Mouse (Mus musculus) spleen, postnatal 4 days (tissue): ENCODE measurements around the gene Myo1c.
A peak's percentile ranks its signal among the peaks of the same experiment; 100 is the strongest.

Source experiments
- DNase-seq, 2 experiments: peaks; one replicate each; pipeline ENCODE4 v3.0.0; 2022; ENCODE audit warnings: low spot score in 2 of 2

The Myo1c gene

DNA sequence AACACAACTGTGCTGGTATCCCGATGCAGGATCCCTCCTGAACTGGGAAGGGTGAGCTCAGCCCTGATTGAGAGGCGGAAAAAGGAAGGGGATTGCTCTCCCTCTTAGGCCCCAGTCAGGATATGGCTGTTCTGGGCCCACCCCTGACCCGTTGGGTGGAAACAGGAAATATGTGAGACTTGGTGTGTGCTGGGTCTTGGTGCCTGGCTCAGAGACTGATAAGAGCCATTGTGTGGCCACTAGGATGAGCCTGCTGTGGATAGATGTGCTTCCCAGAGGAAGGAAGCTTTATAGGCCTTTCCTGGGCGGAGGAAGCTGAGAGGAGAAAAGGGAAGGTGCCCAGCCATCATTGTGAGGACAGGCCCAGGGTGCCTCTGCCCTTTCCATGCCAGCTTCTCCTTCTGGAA is 1.1 kb upstream of the Myo1c start:
- no peak for DNase-seq

DNA sequence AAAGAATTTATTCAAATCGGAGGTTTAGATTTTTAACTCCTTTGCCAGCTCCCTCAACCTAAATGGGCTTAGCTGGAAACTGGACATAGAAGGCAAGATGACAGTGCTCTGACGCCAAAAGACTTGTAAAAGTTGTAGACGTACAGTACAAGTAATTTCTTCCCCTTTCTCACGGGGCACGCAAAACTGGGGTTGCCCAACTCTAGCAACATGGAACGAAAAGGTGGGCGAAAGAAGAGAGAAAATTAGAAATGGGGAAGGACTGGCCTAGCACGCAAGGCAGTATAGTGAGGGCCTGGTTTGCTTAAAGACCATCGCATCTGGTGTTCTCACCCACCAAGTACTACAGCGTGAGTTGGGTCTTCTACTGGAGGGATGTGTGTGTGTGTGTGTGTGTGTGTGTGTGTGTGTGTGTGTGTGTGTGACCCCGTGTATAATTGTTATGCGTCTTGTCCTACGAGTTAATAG is 688 bp downstream of the Myo1c start:
- peak in 1 of 2 experiments; percentile 40 for DNase-seq

DNA sequence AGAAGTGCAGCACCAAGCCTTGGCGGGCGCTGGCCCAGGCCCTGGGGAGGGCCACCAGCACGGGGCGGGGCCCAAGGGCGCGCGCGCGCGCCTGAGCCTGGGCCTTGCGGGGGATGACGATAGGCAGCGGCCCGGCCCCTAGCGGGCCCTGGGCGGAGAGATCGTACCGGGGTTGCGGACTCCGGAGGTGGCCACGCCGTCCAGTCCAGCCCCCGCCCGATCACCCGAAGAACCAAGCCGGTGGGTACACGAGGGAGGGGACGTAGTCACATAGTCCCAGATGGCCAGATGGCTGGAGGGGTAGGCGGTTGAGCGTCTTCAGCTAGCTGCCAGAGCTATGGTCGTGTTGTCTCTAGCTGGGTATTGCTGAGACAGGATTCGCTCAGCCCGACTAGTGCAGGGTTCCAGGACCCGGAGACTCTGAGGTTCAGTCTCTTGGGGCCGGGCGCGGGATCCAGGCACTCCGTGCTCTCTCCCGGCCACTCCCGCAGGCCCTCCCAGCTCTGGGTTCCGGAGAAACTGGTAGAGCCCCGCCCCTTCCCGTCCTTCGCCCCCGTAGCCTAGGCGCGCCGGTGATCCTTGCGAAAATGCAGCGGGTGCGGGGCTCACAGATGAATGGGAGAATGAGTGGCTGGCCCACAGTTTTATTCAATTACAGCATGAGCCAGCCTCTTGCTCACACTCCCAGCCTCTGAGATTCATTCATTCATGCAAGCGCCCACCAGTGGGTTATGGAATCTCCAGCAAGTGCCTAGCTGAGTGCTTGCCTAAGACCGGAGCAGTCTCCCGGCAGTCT is 1.3 kb downstream of the Myo1c start:
- peak; percentile 88 to 93 for DNase-seq

DNA sequence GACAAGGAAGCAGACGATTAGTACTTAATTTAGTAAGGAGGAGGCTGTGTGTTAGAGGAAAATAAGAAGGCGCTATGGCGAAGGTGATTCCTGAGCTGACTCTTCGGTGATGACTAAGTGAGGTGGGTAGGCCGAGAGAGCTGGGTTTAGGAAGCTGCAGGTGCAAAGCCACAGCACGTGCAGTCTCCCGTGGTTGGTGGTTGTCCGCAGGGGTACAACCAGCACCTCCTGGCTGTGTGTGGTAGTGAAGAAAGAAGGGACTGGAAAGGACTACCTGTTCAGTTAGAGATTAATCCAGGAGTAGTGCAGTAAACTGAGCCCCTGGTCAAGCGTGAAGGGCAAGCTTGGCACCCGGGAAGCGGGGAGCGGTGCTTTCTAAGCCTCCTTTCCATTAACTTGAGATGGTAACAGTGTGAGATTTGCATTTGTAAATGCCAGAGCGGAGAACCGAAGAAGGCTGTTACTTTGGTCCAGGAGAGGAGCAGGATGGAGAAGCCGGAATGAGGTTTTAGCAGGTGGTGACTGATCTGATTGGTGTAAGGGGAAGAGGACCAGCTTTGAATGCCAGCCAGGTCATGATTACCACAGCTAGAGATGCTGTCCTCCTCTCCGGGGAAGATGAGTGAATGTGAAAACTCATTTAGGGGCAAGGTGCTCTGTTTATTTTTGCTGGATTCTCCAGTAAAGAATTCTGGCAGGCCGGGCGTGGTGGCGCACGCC is 2.1 kb downstream of the Myo1c start:
- peak; percentile 57 to 79 for DNase-seq

DNA sequence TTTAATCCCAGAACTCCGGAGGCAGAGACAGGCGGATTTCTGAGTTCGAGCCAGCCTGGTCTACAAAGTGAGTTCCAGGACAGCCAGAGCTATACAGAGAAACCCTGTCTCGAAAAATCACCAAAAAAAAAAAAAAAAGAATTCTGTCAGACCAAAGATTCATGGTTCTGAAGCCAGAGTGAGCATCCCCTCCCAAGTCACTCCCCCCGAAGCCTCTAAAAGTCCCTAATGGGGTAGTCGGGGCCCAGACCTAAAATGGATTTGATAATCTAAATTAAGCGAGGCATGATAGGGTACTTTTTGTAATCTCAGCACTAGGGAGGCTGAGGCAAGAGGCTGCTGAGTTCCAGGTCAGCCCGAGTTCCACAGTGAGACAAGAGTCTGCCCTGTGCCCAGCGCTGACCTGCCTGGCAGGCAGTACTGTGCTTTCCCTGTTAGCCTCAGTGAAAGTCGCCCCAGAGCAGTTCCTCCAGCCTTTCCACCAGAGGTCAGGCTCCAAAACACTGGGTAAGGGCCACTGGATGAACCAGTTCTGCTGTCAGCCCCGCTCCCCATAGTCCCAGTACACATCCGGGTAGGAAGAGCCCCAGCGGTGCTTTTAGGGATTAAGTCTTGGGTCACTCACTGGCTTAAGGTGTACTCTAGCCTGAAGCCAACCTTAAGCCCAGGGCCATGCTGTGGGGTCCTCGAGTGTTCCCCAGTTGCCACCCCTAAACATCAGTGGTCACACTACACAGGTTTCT is 2.8 kb downstream of the Myo1c start:
- peak; percentile 47 to 76 for DNase-seq

DNA sequence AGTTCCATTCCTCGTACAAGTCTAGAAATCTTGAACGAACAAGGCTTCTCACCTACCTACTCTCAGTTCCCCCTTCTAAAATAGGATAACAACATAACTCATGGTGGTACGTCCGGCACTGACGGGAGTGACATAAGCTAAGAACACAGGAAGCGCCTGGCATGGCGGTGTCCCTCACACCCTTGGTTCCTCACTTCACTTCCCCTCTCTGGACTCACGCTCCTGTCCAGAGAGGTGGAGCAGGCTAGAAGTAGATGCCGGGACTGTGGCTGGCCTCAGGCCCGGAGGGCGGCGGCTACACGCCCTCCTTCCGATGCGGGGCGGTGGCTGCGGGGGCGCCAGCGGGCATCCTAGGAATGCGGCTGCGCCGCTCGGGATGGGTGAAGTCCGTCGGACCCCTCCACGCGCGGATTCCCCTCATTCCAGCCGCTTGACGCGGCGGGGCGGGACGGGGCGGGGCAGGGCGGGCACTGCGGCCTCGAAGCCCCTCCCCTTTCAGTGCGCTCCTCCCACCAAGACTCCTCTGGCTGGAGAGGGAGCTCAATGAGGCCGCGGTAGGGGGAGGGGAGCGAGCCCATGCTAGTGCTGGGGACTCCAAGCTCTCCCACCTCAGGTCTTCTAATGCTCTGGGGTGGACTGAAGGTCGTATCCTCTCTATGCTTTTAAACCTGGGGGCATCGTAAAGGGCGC is 3.6 kb downstream of the Myo1c start:
- peak; percentile 84 to 91 for DNase-seq

DNA sequence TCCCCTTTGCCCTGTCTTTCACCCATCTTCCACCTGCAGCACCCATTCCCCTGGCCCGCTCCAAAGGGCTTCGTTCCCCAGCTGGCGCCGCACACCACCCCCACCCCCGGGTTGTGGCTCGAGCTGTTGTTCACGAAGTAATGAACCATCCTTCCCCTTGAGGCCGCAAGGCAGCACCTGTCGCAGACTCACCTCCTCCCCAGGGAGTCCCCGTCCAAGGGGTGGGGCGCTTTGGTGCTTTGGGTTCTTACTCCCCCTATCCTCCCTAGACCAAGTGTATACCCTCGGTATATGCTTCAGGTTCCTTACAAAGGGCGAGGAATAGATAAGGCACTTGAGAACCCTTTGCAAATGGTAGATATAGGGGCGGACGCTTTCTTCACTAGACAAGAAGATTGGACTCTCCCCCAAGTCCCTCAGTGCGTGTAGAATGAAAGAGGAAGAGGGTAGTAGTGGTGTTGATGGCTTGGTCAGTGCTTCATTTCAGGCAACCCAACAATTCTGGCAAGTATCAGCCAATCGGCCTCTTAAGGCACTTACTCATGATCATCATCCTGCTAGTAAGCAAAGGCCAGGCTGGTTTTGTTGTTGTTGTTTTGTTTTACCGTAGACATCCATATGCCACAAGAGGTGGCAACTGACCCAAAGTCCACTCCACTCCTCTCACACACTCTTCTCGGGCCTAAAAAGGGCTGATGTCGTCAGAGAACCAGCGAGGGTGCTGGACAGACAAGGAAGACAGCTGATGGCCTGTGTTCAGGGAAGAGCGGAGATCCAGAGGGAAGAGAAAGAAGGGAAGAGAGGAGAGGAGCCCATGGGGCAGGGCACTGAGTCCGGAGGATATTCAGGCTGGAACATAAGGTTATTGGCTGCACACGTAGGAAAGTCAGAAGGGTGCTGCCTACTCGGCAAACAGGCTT is 4.4 kb downstream of the Myo1c start:
- peak; percentile 83 to 89 for DNase-seq

DNA sequence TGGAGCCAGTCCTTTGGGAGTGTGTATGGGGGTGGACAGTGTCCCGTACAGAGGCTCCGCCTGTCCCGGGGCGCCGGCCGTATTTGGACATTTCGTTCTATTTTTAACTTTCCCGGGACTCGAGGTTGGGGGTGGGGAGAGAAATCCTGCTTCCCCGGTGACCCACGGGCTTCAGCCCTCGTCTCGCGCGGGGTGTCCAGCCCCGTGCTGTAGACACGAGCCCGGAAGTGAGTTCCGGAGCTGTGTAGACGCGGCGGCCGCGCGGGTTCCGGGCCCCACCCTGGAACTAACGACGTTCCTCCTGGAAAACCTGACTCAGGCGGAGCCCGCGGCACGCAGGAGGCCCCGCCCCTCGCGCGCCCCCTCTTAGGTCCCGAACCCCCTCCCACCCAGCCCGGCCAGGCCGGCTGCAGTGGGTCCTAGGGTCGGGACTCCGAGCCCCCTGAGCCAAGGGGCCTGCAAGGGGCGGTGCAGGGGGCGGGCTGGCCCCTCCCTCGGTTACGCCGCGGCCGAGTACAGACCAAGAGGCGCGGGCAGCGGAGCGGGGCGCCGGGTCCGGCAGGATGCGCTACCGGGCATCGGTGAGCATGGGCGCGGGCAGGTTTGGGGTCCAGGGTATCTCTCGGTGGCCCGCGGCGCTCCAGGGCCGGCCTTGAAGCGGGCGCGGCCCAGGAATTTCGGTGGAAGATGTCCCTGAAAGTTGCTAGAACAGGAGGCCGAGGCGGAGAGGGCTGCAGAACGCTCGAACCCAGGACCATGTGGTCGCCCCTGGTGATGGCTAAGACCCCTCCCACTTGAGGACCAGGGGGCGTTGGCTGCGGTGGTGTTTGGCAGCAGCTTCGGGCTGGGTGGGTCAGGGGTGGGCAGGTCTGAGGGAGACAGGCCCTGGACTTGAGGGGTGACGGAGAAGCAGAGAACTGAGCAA is 5.6 kb downstream of the Myo1c start:
- peak; percentile 74 to 87 for DNase-seq

DNA sequence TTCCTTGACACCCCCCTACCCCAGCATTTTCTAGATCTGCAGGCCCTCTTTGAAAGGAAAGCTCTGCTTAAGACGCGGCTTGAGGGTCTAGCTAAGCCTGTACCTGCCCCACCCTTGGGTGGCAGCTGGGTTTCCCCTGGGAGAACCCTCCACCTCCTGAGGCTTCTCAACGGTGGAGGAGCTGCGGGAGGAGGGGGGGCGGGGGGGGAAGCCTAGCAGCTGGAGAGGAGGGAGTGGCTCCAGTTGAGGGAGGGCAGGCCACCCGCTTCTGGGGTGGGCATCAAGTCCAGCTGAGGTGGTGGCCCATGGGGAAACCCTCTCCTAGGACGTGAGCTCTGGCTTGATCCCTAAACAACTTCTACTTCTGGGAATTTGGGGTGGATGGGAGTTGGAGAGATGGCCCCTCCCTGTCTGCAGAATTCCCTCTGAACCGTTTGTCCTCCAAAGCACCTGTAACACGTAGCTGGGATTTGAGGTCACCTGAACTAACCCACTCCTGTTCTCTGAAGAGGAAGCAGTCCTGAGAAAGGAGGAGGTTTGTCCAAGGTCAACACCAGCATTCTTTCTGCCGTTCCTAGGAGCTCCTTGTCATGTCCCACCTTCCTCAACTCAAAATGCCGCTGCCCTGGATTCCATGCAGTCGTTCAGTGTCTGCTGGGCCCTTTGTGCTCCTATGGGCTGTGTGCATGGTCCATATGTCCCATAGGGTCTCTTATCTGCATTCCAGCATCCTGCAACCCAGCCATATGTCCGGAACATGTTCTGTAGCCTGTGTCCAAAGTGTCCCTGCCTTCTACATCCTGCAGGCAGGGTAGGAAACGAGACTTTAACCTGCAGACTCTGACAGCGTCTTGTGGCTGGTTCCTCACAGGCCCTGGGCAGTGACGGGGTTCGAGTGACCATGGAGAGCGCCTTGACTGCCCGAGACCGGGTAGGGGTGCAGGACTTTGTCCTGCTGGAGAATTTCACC is 6.6 kb downstream of the Myo1c start:
- DNase-seq, result peak; percentile 40 to 60

DNA sequence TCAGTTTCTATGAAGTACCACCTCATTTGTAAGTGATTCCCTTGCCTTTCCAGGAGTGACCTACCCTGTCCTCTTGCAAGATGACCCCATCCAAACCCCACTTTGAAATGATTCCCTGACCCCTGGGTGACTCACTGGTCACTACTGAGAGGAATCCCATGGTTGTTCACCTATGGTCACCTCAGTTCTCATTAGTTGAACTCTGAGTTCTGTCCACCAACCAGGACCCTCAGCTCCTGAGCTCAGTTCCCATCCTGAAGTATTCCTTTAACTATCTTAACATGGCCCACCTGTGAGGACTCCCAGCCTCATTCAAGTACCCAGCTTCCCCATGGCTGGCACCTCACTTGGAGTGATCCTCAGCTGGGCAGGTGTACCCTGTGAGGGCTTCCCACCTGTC is 7.5 kb downstream of the Myo1c start:
- DNase-seq, result no peak

DNA sequence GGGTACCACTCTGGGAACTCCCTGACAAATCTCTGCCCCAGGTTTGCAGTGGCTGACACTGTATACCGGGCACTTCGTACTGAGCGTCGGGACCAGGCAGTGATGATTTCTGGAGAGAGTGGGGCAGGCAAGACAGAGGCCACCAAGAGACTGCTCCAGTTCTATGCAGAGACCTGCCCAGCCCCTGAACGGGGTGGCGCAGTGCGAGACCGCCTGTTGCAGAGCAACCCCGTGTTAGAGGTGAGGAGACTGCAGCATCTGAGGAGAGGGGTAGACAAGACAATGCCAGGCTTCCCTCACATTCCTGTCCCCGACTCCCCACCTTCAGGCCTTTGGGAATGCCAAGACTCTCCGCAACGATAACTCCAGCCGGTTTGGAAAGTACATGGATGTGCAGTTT is 8.0 kb downstream of the Myo1c start:
- DNase-seq, result no peak

DNA sequence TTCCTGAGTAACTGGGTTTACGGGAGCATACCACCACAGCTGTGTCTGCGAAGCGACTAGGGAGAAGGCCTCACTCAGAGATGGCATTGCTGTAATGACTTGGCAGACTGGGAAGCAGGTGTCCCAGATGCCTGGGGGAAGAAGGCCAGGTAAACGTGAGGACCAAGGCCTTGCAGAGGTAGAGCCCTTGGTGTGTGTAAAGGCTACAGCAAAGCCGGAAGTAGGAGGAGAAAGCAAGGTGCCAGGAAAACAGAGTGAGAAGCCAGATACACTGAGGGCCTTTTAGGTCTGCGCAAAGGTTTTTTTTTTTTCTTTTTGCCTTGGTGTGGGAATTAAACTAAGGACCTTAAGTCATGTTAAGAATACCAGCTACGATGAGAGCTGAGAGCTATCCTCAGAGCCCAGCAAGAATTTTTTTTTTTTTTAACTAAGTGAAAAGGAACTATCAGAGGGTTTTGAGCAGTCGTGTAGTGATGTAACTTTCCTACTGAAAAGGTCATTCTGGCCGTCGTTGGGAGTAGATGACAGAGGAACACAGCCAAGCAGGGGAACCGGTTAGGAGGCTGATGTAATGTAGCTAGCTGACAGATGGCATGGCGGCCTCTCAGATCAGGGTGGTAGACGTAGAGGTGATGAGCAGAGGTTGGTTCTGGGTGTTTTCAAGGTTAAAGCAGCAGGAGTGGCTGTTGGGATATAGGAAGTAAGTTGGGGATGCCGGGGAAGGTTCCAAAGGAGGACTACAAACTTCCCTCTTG is 8.9 kb downstream of the Myo1c start:
- DNase-seq, result no peak

DNA sequence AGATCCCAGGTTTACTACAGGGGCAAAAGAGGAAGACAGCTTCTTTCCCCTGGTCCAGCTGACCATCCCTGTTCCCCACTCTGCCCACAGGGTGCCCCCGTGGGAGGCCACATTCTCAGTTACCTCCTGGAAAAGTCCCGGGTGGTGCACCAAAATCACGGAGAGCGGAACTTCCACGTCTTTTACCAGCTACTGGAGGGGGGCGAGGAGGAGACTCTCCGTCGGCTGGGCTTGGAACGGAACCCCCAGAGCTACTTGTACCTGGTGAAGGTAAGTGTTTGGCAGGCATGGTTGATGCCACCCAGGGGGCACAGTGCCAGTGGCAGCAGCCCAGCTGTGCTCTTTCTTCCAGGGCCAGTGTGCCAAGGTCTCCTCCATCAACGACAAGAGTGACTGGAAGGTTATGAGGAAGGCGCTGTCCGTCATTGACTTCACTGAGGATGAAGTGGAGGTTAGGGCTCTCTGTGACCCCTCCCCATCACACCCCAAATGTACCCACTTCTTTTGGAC is 9.8 kb downstream of the Myo1c start:
- no peak for DNase-seq

DNA sequence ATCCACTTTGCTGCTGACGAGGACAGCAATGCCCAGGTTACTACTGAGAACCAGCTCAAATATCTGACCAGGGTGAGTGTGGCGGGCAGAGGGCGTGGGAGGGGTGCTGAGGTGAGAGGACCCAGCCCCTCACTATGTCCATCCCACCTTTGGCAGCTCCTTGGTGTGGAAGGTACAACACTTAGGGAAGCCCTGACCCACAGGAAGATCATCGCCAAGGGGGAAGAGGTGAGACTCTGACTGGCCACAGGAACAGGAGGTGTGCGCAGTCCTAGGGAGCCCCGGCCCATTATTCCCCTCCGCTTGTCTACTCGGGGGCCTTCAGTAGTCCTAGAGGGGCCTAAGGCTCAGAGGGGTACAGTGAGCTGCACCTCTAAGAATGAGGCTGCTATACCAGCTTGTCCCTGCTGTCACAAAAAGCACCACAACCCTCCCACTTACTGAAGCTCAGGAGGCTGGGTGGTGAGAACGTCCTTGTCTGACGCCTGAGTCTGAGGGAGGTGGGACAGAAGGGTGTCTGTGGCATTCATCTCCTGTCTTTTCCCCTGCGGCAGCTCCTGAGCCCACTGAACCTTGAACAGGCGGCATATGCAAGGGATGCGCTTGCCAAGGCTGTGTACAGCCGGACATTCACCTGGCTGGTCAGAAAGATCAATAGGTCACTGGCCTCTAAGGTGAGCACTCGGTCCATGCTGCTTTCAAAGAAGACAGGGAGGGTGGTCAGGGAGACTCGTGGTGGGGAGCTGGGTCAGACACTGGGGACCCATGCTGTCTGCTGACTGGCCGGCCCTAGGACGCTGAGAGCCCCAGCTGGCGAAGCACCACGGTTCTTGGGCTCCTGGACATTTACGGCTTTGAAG is 10.9 kb downstream of the Myo1c start:
- no peak for DNase-seq

DNA sequence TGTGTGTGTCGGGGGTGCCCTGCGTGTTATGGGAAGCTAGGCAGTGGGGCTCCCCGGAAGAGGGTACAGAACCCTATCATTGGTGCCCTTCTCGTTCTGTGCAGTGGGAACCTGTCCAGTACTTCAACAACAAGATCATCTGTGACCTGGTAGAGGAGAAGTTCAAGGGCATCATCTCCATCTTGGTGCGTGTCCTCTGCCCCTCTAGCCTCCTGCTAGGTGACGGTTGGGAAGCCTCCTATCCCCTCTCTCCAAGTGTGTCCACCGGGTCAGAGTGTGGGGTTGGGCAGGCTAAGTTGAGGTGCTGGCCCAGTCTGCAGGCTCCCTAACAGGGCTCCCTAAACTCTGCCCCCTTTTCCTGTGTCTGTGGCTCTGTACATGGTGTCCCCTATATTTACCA is 11.8 kb downstream of the Myo1c start:
- DNase-seq, result no peak

DNA sequence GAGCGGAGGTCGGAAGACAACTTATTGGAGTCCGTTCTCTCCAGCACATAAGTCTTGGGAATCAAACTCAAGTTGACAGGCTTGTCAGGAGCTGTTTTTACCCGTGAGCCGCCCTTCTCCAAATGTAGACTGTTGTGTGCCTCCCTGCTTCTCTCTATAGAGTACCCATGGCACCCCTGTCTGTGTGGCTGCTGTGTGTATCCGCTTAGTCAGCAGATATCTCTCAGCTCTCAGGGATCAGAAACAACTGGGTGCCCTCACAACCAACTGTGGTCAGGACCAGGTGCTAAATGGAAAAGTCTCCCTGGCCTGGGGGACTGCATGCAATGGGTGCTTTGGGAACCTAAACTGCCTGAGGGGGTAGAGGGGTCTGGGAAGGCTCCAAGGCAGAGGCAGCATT is 16.0 kb downstream of the Myo1c start:
- DNase-seq, result no peak

DNA sequence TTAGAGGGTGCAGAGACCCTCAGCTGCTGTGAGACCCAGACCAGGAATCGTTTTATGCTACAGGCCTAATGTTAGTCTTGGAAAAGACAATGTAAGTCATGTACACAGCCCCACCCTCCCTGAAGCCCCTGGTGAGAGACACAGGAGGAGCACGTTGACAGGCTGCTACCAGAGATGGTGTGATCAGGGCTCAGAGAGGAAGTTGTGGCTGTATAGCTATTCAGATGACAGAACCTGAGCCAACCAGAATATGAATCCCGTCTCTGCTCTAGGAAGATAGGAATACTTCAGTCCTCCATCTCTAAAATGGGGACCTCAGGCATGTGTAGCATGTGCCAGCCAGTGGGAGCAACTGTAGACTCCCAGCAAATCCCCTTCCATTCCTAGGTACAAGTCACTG is 18.3 kb downstream of the Myo1c start:
- DNase-seq, result no peak
